Mouse (Mus musculus) MEL (cell line): ENCODE measurements at regions not wholly inside any gene's neighbourhood (a gene's known extent, or its start where the extent isn't known, plus 50 kb on each side); places are given as distances from the start of the nearest gene placed in this dataset.

Experiments
- DNase-seq: peaks from one replicate; pipeline ENCODE4 v3.0.0; 2011; ENCODE audit warnings: low read depth, low spot score
- H3K27ac ChIP-seq: 2 replicates; pipeline ENCODE4 v1.5.1; 2012; ENCODE audit warnings: low read depth, mild to moderate bottlenecking, control low read depth, low read length, moderate library complexity; ENCODE audit not compliant: control insufficient read depth
- H3K27me3 ChIP-seq, 2 experiments: fragments of 150-350 bp in 1 of 2; sonication (generic) in 1 of 2; 2 replicates each; pipeline ENCODE4 v1.6.1; 2012; ENCODE audit warnings: low read length in 2 of 2, mild to moderate bottlenecking in 2 of 2, improper control_type of control experiment in 1 of 2, moderate library complexity in 1 of 2; ENCODE audit not compliant: insufficient read depth in 2 of 2, control insufficient read depth in 1 of 2
- H3K36me3 ChIP-seq, 2 experiments: 2 replicates each; pipeline ENCODE4 v1.6.1; 2012 to 2014; ENCODE audit warnings: low read length in 2 of 2, improper control_type of control experiment in 1 of 2, inconsistent platforms in 1 of 2, mild to moderate bottlenecking in 1 of 2; ENCODE audit not compliant: insufficient read depth in 2 of 2, control insufficient read depth in 1 of 2
- H3K4me1 ChIP-seq, 2 experiments: fragments of 150-350 bp in 1 of 2; sonication (generic) in 1 of 2; 2 replicates each; pipeline ENCODE4 v1.6.1; 2012; ENCODE audit warnings: low read length in 2 of 2, improper control_type of control experiment in 1 of 2, mild to moderate bottlenecking in 1 of 2; ENCODE audit not compliant: insufficient read depth in 2 of 2, control insufficient read depth in 1 of 2
- H3K4me3 ChIP-seq, 2 experiments: fragments of 150-350 bp in 1 of 2; sonication (generic) in 1 of 2; 2 replicates each; pipeline ENCODE4 v1.5.1; 2012; ENCODE audit warnings: low read depth in 2 of 2, low read length in 2 of 2, mild to moderate bottlenecking in 2 of 2, moderate library complexity in 2 of 2, control low read depth in 1 of 2, improper control_type of control experiment in 1 of 2; ENCODE audit not compliant: control insufficient read depth in 1 of 2, insufficient read depth in 1 of 2
- H3K79me2 ChIP-seq: 2 replicates; pipeline ENCODE4 v1.6.1; 2012; ENCODE audit warnings: mild to moderate bottlenecking, low read length, moderate library complexity; ENCODE audit not compliant: control insufficient read depth, poor library complexity, insufficient read depth
- H3K9ac ChIP-seq: 2 replicates; pipeline ENCODE4 v1.6.1; 2012; ENCODE audit warnings: low read depth, mild to moderate bottlenecking, control low read depth, low read length, moderate library complexity; ENCODE audit not compliant: control insufficient read depth, poor library complexity, severe bottlenecking
- H3K9me3 ChIP-seq: fragments of 150-350 bp; sonication (generic); replicated peaks from 2 replicates; pipeline ENCODE4 v1.6.1; 2012; ENCODE audit warnings: mild to moderate bottlenecking, low read length, improper control_type of control experiment, moderate library complexity; ENCODE audit not compliant: insufficient read depth
- CHD1 ChIP-seq: IDR thresholded peaks from 2 replicates; pipeline ENCODE4 v1.6.1; 2012; ENCODE audit warnings: low read depth, mild to moderate bottlenecking, inconsistent platforms, low read length, improper control_type of control experiment
- CTCF ChIP-seq, 3 experiments: IDR thresholded peaks in 2 of 3; conservative IDR thresholded peaks in 1 of 3; 2 replicates each; pipeline ENCODE4 v1.5.1; 2011 to 2012; ENCODE audit warnings: low read length in 3 of 3, low read depth in 2 of 3, mild to moderate bottlenecking in 2 of 3, improper control_type of control experiment in 1 of 3, inconsistent platforms in 1 of 3, mixed read lengths in 1 of 3, moderate library complexity in 1 of 3; ENCODE audit not compliant: control insufficient read depth in 1 of 3, insufficient read depth in 1 of 3, poor library complexity in 1 of 3, severe bottlenecking in 1 of 3
- ELF1 ChIP-seq: IDR thresholded peaks from 2 replicates; pipeline ENCODE4 v1.6.1; 2014; ENCODE audit warnings: low read depth, mild to moderate bottlenecking, inconsistent platforms, low read length, improper control_type of control experiment, moderate library complexity
- EP300 ChIP-seq, 2 experiments: IDR thresholded peaks; 2 replicates each; pipeline ENCODE4 v1.6.1; 2011; ENCODE audit warnings: improper control_type of control experiment in 2 of 2, low read length in 2 of 2, low read depth in 1 of 2, mild to moderate bottlenecking in 1 of 2
- GABPA ChIP-seq: IDR thresholded peaks from 2 replicates; pipeline ENCODE4 v1.6.1; 2012; ENCODE audit warnings: low read depth, mild to moderate bottlenecking, inconsistent platforms, low read length, improper control_type of control experiment, moderate library complexity
- JUND ChIP-seq: IDR thresholded peaks from 2 replicates; pipeline ENCODE4 v1.6.1; 2011; ENCODE audit warnings: low read depth, mild to moderate bottlenecking, improper control_type of control experiment, low read length
- KAT2A ChIP-seq: conservative IDR thresholded peaks from 2 replicates; pipeline ENCODE4 v1.6.1; 2012; ENCODE audit warnings: low read depth, low read length, improper control_type of control experiment, inconsistent platforms
- MAFK ChIP-seq: IDR thresholded peaks from 2 replicates; pipeline ENCODE4 v1.6.1; 2011; ENCODE audit warnings: low read depth, mild to moderate bottlenecking, low read length, improper control_type of control experiment, borderline replicate concordance
- MAX ChIP-seq: IDR thresholded peaks from 2 replicates; pipeline ENCODE4 v1.6.1; 2011; ENCODE audit warnings: low read length, improper control_type of control experiment
- MAZ ChIP-seq: IDR thresholded peaks from 2 replicates; pipeline ENCODE4 v1.6.1; 2012; ENCODE audit warnings: low read depth, mild to moderate bottlenecking, inconsistent platforms, low read length, improper control_type of control experiment
- MEF2A ChIP-seq: IDR thresholded peaks from 2 replicates; pipeline ENCODE4 v1.6.1; 2014; ENCODE audit warnings: low read depth, mild to moderate bottlenecking, inconsistent platforms, low read length, improper control_type of control experiment; ENCODE audit not compliant: poor library complexity, insufficient replicate concordance, severe bottlenecking; ENCODE audit errors: extremely low read depth
- MXI1 ChIP-seq: IDR thresholded peaks from 2 replicates; pipeline ENCODE4 v1.6.1; 2011; ENCODE audit warnings: mild to moderate bottlenecking, low read depth, low read length, improper control_type of control experiment
- MYC ChIP-seq: IDR thresholded peaks from 2 replicates; pipeline ENCODE4 v1.6.1; 2011; ENCODE audit warnings: low read depth, mild to moderate bottlenecking, low read length, improper control_type of control experiment, moderate library complexity
- NELFE ChIP-seq: IDR thresholded peaks from 2 replicates; pipeline ENCODE4 v1.6.1; 2011; ENCODE audit warnings: low read depth, low read length, improper control_type of control experiment
- NRF1 ChIP-seq: IDR thresholded peaks from 2 replicates; pipeline ENCODE4 v1.6.1; 2014; ENCODE audit warnings: low read depth, mild to moderate bottlenecking, inconsistent platforms, low read length, improper control_type of control experiment, moderate library complexity; ENCODE audit not compliant: poor library complexity, insufficient read depth, severe bottlenecking
- POLR2A ChIP-seq, 2 experiments: IDR thresholded peaks; 2 replicates each; pipeline ENCODE4 v1.6.1; 2011 to 2012; ENCODE audit warnings: low read length in 2 of 2, mild to moderate bottlenecking in 2 of 2, control low read depth in 1 of 2, improper control_type of control experiment in 1 of 2, low read depth in 1 of 2, moderate library complexity in 1 of 2; ENCODE audit not compliant: control insufficient read depth in 1 of 2, insufficient read depth in 1 of 2, poor library complexity in 1 of 2
- POLR2AphosphoS2 ChIP-seq: IDR thresholded peaks from 2 replicates; pipeline ENCODE4 v1.6.1; 2011; ENCODE audit warnings: low read length, improper control_type of control experiment
- POLR2AphosphoS5 ChIP-seq: IDR thresholded peaks from 2 replicates; pipeline ENCODE4 v1.6.1; 2012; ENCODE audit warnings: low read depth, borderline replicate concordance, mild to moderate bottlenecking, inconsistent platforms, low read length, moderate library complexity, mixed read lengths
- TBP ChIP-seq: IDR thresholded peaks from 2 replicates; pipeline ENCODE4 v1.8.0; 2011; ENCODE audit warnings: low read depth, low read length, improper control_type of control experiment
- TCF12 ChIP-seq: IDR thresholded peaks from 2 replicates; pipeline ENCODE4 v1.6.1; 2014; ENCODE audit warnings: low read depth, mild to moderate bottlenecking, inconsistent platforms, low read length, improper control_type of control experiment, moderate library complexity
- UBTF ChIP-seq: IDR thresholded peaks from 2 replicates; pipeline ENCODE4 v1.6.1; 2012; ENCODE audit warnings: low read depth, mild to moderate bottlenecking, inconsistent platforms, low read length, improper control_type of control experiment, moderate library complexity, borderline replicate concordance; ENCODE audit not compliant: insufficient read depth
- USF1 ChIP-seq: IDR thresholded peaks from 2 replicates; pipeline ENCODE4 v1.6.1; 2014; ENCODE audit warnings: low read depth, mild to moderate bottlenecking, inconsistent platforms, low read length, improper control_type of control experiment, moderate library complexity
- USF2 ChIP-seq, 2 experiments: IDR thresholded peaks; 2 replicates each; pipeline ENCODE4 v1.6.1; 2011 to 2012; ENCODE audit warnings: improper control_type of control experiment in 2 of 2, low read length in 2 of 2, borderline replicate concordance in 1 of 2, inconsistent platforms in 1 of 2, low read depth in 1 of 2, mild to moderate bottlenecking in 1 of 2; ENCODE audit not compliant: insufficient read depth in 1 of 2
- ZC3H11A ChIP-seq: IDR thresholded peaks from 2 replicates; pipeline ENCODE4 v1.6.1; 2012; ENCODE audit warnings: low read depth, mild to moderate bottlenecking, inconsistent platforms, low read length, improper control_type of control experiment
- ZMIZ1 ChIP-seq: IDR thresholded peaks from 2 replicates; pipeline ENCODE4 v1.6.1; 2012; ENCODE audit warnings: low read depth, mild to moderate bottlenecking, inconsistent platforms, low read length, improper control_type of control experiment, moderate library complexity

- no peaks in the 10 kb centered on the region for H3K36me3 ChIP-seq
- no peaks in the 10 kb centered on the region for H3K9me3 ChIP-seq
- no peaks in the 10 kb centered on the region for H3K27me3 ChIP-seq
- H3K4me1 ChIP-seq: no peaks in the 10 kb centered on the region
- no peaks in the 10 kb centered on the region for H3K79me2 ChIP-seq
- H3K27ac ChIP-seq: no peak overlapping the region
- DNase-seq: no peak
- no peak overlapping the region for H3K9ac ChIP-seq
- no peak for TF ChIP-seq UBTF
- no peak overlapping the region for H3K4me3 ChIP-seq
These were observed 204.8 kb downstream of the Prex1 start for GRCm38 (mm10) chr2:166508656-166509420.

GRCm38 (mm10) chr2:166505309-166505708, 208.3 kb downstream of the Prex1 start:
- Histone ChIP-seq H3K27ac (no peak overlapping the region), H3K4me1 (no peaks in the 10 kb centered on the region), H3K9me3 (no peaks in the 10 kb centered on the region), H3K79me2 (no peaks in the 10 kb centered on the region), H3K36me3 (no peaks in the 10 kb centered on the region), H3K4me3 (no peak overlapping the region), H3K27me3 (no peaks in the 10 kb centered on the region), H3K9ac (no peak overlapping the region)
- TF ChIP-seq USF2 (IDR thresholded peaks at IDR 0.05; ENCODE audit: borderline replicate concordance in 1 of 2, insufficient read depth in 1 of 2, low read depth in 1 of 2, low read length in 2 of 2) (no peak), MAZ (no peak), MEF2A (no peak), USF1 (no peak), TBP (no peak), GABPA (no peak), ZMIZ1 (no peak), ELF1 (no peak), NELFE (no peak)
- DNase-seq: no peak

DNA sequence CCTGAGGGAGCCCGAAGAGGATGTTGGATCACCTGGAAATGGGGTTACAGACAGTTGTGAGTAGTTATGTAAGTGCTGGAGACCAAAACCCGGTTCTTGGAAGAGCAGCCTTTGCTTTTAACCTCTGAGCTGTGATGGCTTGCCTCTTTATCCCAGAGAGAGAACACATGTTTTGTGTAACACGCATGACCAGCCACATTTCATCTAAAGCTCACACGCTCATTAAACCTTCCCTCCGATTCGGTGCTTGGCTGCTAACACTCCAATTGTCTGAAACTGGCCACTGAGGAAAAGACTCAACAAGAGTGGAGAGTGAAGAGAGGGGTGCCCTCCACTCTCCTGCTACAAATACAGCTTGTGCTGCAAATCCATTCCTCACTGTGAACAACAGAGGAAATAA, 210.0 kb downstream of the Prex1 start:
- Histone ChIP-seq H3K27me3 (no peaks in the 10 kb centered on the region), H3K79me2 (no peaks in the 10 kb centered on the region), H3K9ac (no peak overlapping the region), H3K4me1 (no peaks in the 10 kb centered on the region), H3K9me3 (no peaks in the 10 kb centered on the region), H3K4me3 (no peak overlapping the region), H3K27ac (no peak overlapping the region), H3K36me3 (no peaks in the 10 kb centered on the region)
- DNase-seq: no peak
- TF ChIP-seq POLR2AphosphoS2: no peak
- no peak for TF ChIP-seq NRF1
- TF ChIP-seq TBP: no peak
- no peak for TF ChIP-seq EP300 (IDR thresholded peaks at IDR 0.05; ENCODE audit: low read depth in 1 of 2, low read length in 2 of 2)
- no peak for TF ChIP-seq MEF2A
- TF ChIP-seq MAZ: no peak
- TF ChIP-seq CHD1: no peak
- TF ChIP-seq POLR2A (IDR thresholded peaks at IDR 0.05; ENCODE audit: control insufficient read depth in 1 of 2, insufficient read depth in 1 of 2, low read depth in 1 of 2, low read length in 2 of 2, poor library complexity in 1 of 2): no peak
- TF ChIP-seq KAT2A: no peak
- TF ChIP-seq CTCF (IDR thresholded peaks at IDR 0.05 in 2 of 3, conservative IDR thresholded peaks at IDR 0.05 in 1 of 3; ENCODE audit: control insufficient read depth in 1 of 3, insufficient read depth in 1 of 3, low read depth in 2 of 3, low read length in 3 of 3, poor library complexity in 1 of 3, severe bottlenecking in 1 of 3): no peak
- TF ChIP-seq ZC3H11A: no peak
- TF ChIP-seq USF1: no peak
- TF ChIP-seq MXI1: no peak
- no peak for TF ChIP-seq MAX
- TF ChIP-seq JUND: no peak
- no peak for TF ChIP-seq TCF12
- no peak for TF ChIP-seq GABPA
- no peak for TF ChIP-seq POLR2AphosphoS5
- no peak for TF ChIP-seq MAFK
- TF ChIP-seq MYC: no peak
- TF ChIP-seq, all 39 proteins: peak for 0
